Mouse (Mus musculus): Measurements from ENCODE around the gene Dock6. TPM values are rescaled to one million over a fixed set of nuclear protein-coding genes. Genes with fewer than 3 reads are reported as not detected.

Dock6 gene
- polyA plus RNA-seq, 1 experiment from 2014 or later: 15.5 TPM

DNA sequence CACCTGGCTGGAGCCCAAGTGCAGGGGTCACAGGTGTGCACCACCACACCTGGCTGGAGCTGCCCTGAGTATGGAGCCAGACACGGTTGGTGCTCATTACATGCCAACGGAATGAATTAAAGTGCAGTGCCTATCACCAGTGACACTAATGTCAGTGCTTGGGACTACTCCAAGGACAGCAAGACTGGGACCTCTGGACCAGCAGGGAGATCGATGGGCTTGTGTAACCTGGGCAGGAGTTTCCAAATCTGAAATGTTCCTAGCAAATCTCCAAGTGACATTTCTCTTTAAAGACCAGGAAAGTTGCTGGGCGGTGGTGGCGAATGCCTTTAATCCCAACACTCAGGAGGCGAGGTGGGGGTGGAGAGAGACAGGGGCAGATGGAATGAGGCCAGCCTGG is 29.7 kb downstream of the Dock6 start:
- ATAC-seq: no peak
- H3K27ac ChIP-seq (ENCODE audit: low read depth, low read length): no peak overlapping the region
- peaks cover 31% of the 10 kb centered on the region for H3K36me3 ChIP-seq (ENCODE audit: control insufficient read depth, insufficient read depth)
- no peak overlapping the region for H3K4me2 ChIP-seq (replicated peaks; ENCODE audit: low read depth)
- no peak overlapping the region for H3K4me3 ChIP-seq (ENCODE audit: low read depth, low read length)
- H3K27me3 ChIP-seq (replicated peaks; ENCODE audit: control insufficient read depth, insufficient read depth, low read length): no peaks in the 10 kb centered on the region
- WGBS: 91% methylated on average over 6 of the region's 6 CpGs
- H3K9me3 ChIP-seq (ENCODE audit: control insufficient read depth): no peaks in the 10 kb centered on the region
- H3K9ac ChIP-seq (ENCODE audit: low read depth, low read length): no peak overlapping the region
- no peak for TF ChIP-seq CTCF (IDR thresholded peaks at IDR 0.05; ENCODE audit: low read depth)
- no peaks in the 10 kb centered on the region for H3K4me1 ChIP-seq (replicated peaks; ENCODE audit: control insufficient read depth, insufficient read depth, low read length)

DNA sequence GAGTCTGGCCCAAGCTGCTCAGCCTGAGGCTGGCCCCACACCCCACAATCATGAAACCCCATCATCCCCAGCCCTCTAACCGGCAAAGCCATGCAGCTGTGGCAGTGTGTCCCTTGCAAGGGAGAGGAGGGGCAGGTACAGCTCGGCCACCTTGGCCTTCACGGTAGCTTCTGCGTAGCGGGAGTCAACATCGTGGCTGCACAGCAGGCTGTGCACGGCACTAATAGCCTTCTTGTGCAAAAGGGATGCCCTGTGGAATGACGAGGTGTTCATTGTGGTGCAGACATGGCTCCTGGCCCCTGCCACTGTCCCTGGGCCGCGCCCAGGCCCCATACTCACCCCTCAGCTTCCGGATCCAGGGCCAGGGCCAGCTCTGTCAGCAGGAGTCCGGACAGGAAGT is 32.3 kb downstream of the Dock6 start:
- H3K4me1 ChIP-seq (replicated peaks; ENCODE audit: control insufficient read depth, insufficient read depth, low read length): no peaks in the 10 kb centered on the region
- no peak for TF ChIP-seq CTCF (IDR thresholded peaks at IDR 0.05; ENCODE audit: low read depth)
- H3K27ac ChIP-seq (ENCODE audit: low read depth, low read length): no peak overlapping the region
- no peaks in the 10 kb centered on the region for H3K27me3 ChIP-seq (replicated peaks; ENCODE audit: control insufficient read depth, insufficient read depth, low read length)
- peaks cover 48% of the 10 kb centered on the region for H3K36me3 ChIP-seq (ENCODE audit: control insufficient read depth, insufficient read depth)
- no peaks in the 10 kb centered on the region for H3K9me3 ChIP-seq (ENCODE audit: control insufficient read depth)
- H3K4me3 ChIP-seq (ENCODE audit: low read depth, low read length): no peak overlapping the region
- 79% methylated on average over 12 of the region's 12 CpGs for WGBS
- no peak for ATAC-seq
- no peak overlapping the region for H3K4me2 ChIP-seq (replicated peaks; ENCODE audit: low read depth)
- H3K9ac ChIP-seq (ENCODE audit: low read depth, low read length): no peak overlapping the region

DNA sequence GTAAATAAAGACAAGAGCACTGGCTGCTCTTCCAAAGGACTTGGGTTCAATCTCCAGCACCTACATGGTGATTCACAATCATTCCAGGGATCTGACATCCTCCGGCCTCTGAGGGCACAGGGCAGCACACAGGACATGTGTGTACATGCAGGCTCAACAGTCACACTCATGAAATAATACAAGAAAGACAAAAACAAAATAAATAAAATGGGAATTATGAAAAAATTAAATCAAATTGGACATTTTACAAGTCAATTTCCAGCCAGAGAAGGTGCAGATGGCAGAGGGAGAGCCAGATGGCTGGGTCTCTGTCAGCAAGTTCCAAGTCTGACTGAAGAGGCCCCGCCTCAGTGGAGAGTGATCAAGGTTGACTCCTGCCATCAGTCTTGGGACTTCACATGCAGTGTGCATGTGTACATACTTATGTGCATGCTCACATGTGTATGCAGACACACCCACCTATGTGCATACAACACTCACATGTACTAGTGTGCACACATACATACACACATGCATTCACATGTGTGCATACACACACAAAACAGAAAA is 33.2 kb downstream of the Dock6 start:
- no peak overlapping the region for H3K27ac ChIP-seq (ENCODE audit: low read depth, low read length)
- no peaks in the 10 kb centered on the region for H3K4me1 ChIP-seq (replicated peaks; ENCODE audit: control insufficient read depth, insufficient read depth, low read length)
- 88% methylated on average over 2 of the region's 2 CpGs for WGBS
- no peak for ATAC-seq
- H3K36me3 ChIP-seq (ENCODE audit: control insufficient read depth, insufficient read depth): peaks cover 56% of the 10 kb centered on the region
- no peak overlapping the region for H3K9ac ChIP-seq (ENCODE audit: low read depth, low read length)
- H3K4me3 ChIP-seq (ENCODE audit: low read depth, low read length): no peak overlapping the region
- H3K27me3 ChIP-seq (replicated peaks; ENCODE audit: control insufficient read depth, insufficient read depth, low read length): no peaks in the 10 kb centered on the region
- H3K9me3 ChIP-seq (ENCODE audit: control insufficient read depth): no peaks in the 10 kb centered on the region
- H3K4me2 ChIP-seq (replicated peaks; ENCODE audit: low read depth): no peak overlapping the region
- no peak for TF ChIP-seq CTCF (IDR thresholded peaks at IDR 0.05; ENCODE audit: low read depth)

DNA sequence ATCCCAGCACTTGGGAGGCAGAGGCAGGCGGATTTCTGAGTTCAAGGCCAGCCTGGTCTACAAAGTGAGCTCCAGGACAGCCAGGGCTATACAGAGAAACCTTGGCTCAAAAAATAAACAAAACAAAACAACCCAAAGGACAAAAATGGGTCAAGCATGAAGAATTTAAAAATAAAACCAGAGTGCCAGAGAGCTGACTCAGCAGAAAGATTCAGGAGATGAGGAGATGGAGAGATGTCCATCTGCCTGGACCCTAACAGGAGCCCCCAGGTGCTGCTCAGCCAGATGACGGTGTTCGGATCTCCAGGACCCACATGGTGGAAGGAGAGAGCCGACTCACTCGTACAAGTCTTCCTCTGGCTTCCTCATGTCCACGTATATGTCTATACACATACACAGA is 33.9 kb downstream of the Dock6 start:
- WGBS: 94% methylated on average over 6 of the region's 6 CpGs
- peaks cover 63% of the 10 kb centered on the region for H3K36me3 ChIP-seq (ENCODE audit: control insufficient read depth, insufficient read depth)

DNA sequence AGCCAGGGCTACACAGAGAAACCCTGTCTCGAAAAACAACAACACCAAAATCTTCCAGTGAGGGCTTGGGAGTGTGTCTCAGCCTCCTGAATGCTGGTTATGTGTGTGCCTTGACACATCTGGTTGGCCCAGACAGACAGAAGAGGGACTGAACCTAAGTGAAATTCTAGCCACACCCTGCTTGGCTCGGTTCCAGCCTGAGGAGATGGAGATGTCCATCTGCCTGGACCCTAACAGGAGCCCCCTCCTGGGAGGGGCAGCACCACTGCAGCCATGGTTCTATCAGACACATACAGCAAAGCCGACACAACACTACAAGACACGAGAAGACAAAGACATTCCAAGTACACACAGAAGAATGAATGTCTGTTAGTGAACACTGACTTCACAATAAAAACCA is 34.3 kb downstream of the Dock6 start:
- no peak overlapping the region for H3K4me3 ChIP-seq (ENCODE audit: low read depth, low read length)
- H3K4me2 ChIP-seq (replicated peaks; ENCODE audit: low read depth): no peak overlapping the region
- H3K27ac ChIP-seq (ENCODE audit: low read depth, low read length): no peak overlapping the region
- no peaks in the 10 kb centered on the region for H3K4me1 ChIP-seq (replicated peaks; ENCODE audit: control insufficient read depth, insufficient read depth, low read length)
- peaks cover 68% of the 10 kb centered on the region for H3K36me3 ChIP-seq (ENCODE audit: control insufficient read depth, insufficient read depth)
- WGBS: 81% methylated on average over 4 of the region's 4 CpGs
- H3K27me3 ChIP-seq (replicated peaks; ENCODE audit: control insufficient read depth, insufficient read depth, low read length): no peaks in the 10 kb centered on the region
- no peak for ATAC-seq
- H3K9me3 ChIP-seq (ENCODE audit: control insufficient read depth): no peaks in the 10 kb centered on the region
- TF ChIP-seq CTCF (IDR thresholded peaks at IDR 0.05; ENCODE audit: low read depth): no peak
- no peak overlapping the region for H3K9ac ChIP-seq (ENCODE audit: low read depth, low read length)

More for the DNA sequence above, 33.9 kb downstream of the Dock6 start:
- Histone ChIP-seq H3K9me3 (ENCODE audit: control insufficient read depth) (no peaks in the 10 kb centered on the region), H3K4me2 (replicated peaks; ENCODE audit: low read depth) (no peak overlapping the region), H3K27ac (ENCODE audit: low read depth, low read length) (no peak overlapping the region), H3K9ac (ENCODE audit: low read depth, low read length) (no peak overlapping the region), H3K4me1 (replicated peaks; ENCODE audit: control insufficient read depth, insufficient read depth, low read length) (no peaks in the 10 kb centered on the region), H3K27me3 (replicated peaks; ENCODE audit: control insufficient read depth, insufficient read depth, low read length) (no peaks in the 10 kb centered on the region), H3K4me3 (ENCODE audit: low read depth, low read length) (no peak overlapping the region)
- TF ChIP-seq CTCF (IDR thresholded peaks at IDR 0.05; ENCODE audit: low read depth): no peak
- ATAC-seq: no peak

DNA sequence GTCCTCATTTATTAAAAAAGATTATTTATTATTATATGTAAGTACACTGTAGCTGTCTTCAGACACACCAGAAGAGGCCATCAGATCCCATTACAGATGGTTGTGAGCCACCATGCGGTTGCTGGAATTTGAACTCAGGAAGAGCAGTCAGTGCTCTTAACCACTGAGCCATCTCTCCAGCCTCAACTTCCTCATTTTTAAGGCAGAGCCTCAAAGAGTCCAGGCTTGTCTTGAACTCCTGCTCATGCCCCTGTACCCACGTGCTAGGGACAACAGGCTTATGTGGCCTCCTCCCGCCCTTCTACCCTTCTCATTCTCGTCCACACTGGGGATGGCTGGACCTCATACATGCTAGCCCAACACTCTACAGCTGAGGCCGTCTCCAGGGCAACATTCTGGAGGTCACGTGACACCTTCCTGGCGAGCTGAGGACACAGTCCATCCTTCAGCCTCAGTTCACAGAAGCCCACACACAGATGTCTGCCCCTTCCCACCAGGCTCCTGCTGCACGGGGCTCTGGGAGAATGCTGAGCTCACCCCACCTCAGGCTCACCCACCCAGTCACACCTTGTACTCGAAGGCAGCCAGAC is 35.6 kb downstream of the Dock6 start:
- no peak for ATAC-seq
- Histone ChIP-seq H3K27me3 (replicated peaks; ENCODE audit: control insufficient read depth, insufficient read depth, low read length) (no peaks in the 10 kb centered on the region), H3K9me3 (ENCODE audit: control insufficient read depth) (no peaks in the 10 kb centered on the region), H3K27ac (ENCODE audit: low read depth, low read length) (no peak overlapping the region), H3K36me3 (ENCODE audit: control insufficient read depth, insufficient read depth) (peaks cover 72% of the 10 kb centered on the region), H3K4me1 (replicated peaks; ENCODE audit: control insufficient read depth, insufficient read depth, low read length) (no peaks in the 10 kb centered on the region), H3K4me3 (ENCODE audit: low read depth, low read length) (no peak overlapping the region), H3K9ac (ENCODE audit: low read depth, low read length) (no peak overlapping the region), H3K4me2 (replicated peaks; ENCODE audit: low read depth) (no peak overlapping the region)
- 67% methylated on average over 9 of the region's 9 CpGs for WGBS
- no peak for TF ChIP-seq CTCF (IDR thresholded peaks at IDR 0.05; ENCODE audit: low read depth)

All from intestine, postnatal 0 days (tissue).